Mouse (Mus musculus) hindbrain, embryonic 12.5 days (tissue): ENCODE results near the gene Cnn1. TPM values are rescaled to one million over a fixed set of nuclear protein-coding genes. Genes with fewer than 3 reads are reported as not detected.

Source experiments
- ATAC-seq: fragments of 200-750 bp; cut with Nextera tagmentation; 2 replicates; pipeline ENCODE4 v1.8.0; 2017; ENCODE audit warnings: moderate TSS enrichment; ENCODE audit not compliant: low FRiP score
- H3K27ac ChIP-seq: fragments of 300-500 bp; sonication (generic); 2 replicates; pipeline ENCODE4 v1.5.1; 2016; ENCODE audit warnings: mild to moderate bottlenecking
- H3K27me3 ChIP-seq: fragments of 300-500 bp; sonication (generic); 2 replicates; pipeline ENCODE4 v1.6.1; 2016; ENCODE audit warnings: mild to moderate bottlenecking
- H3K36me3 ChIP-seq: fragments of 300-500 bp; sonication (generic); 2 replicates; pipeline ENCODE4 v1.6.1; 2016; ENCODE audit warnings: mild to moderate bottlenecking
- H3K4me1 ChIP-seq: fragments of 300-500 bp; sonication (generic); 2 replicates; pipeline ENCODE4 v1.6.1; 2016
- H3K4me2 ChIP-seq: fragments of 300-500 bp; sonication (generic); replicated peaks from 2 replicates; pipeline ENCODE4 v1.6.1; 2016; ENCODE audit warnings: mild to moderate bottlenecking
- H3K4me3 ChIP-seq: fragments of 300-500 bp; sonication (generic); 2 replicates; pipeline ENCODE4 v1.5.1; 2016; ENCODE audit warnings: mild to moderate bottlenecking
- H3K9ac ChIP-seq: fragments of 300-500 bp; sonication (generic); 2 replicates; pipeline ENCODE4 v1.6.1; 2016; ENCODE audit warnings: mild to moderate bottlenecking, moderate library complexity
- H3K9me3 ChIP-seq: fragments of 300-500 bp; sonication (generic); replicated peaks from 2 replicates; pipeline ENCODE4 v1.6.1; 2016; ENCODE audit warnings: mild to moderate bottlenecking
- WGBS: fragments of 180-500 bp; shearing (Covaris S2); methylation state at CpG from one replicate; pipeline ENCODE4 v1.1.7; 2016; 5-methylcytosine and 5-hydroxymethylcytosine counted together
- polyA plus RNA-seq: library from polyadenylated mRNA; unstranded; fragments of >200 nt; fragmentation: Nextera tagmentation; extraction: Ambion mirVana; gene quantifications from 2 replicates; pipeline ENCODE4 v1.2.1, GENCODE M21; 2016

Gene Cnn1
- polyA plus RNA-seq, 1 experiment from 2014 or later: 1.9 TPM

DNA sequence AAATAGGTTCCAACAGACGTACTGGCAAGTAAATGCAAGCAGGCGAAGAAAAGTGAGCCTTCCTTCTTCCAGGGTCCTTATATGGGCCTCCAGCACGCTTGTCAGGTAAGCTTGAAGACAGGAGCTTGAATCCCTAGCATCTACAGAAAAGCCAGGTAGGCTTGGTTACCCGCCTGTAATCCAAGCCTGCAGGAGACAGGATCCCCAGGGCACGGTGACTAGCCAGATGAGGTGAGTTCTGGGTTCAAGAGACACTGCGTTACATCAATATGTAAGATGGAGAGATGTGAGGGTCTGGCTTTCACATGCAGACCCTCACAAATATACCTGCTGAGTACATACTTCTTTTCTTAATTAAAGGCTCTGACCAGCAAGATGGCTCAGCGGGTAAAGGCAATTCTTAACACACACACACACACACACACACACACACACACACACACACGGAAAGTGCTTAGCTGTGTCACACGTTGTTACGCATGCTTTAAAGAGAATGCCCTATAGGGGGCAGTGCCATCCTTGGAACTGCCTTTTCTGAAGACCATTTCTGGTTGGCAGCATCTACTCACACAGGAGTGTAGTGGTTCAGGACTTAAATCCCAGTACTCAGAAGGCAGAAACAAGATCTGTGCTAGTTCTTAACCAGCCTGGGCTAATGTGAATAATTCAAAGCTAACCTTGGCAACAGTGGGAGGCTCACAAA lies 18.9 kb downstream of the Cnn1 start:
- peaks cover 21% of the 10 kb centered on the region for H3K4me1 ChIP-seq
- ATAC-seq: no peak
- WGBS: 42% methylated on average over 10 of the region's 10 CpGs
- no peaks in the 10 kb centered on the region for H3K27me3 ChIP-seq
- H3K9ac ChIP-seq: peak overlapping the region; percentile 88; the same call in 1 of the 2 replicates
- no peak overlapping the region for H3K27ac ChIP-seq
- H3K36me3 ChIP-seq: peaks cover 13% of the 10 kb centered on the region
- H3K9me3 ChIP-seq: no peaks in the 10 kb centered on the region
- H3K4me2 ChIP-seq: peak overlapping the region; percentile 84
- peak overlapping the region; percentile 87 for H3K4me3 ChIP-seq

DNA sequence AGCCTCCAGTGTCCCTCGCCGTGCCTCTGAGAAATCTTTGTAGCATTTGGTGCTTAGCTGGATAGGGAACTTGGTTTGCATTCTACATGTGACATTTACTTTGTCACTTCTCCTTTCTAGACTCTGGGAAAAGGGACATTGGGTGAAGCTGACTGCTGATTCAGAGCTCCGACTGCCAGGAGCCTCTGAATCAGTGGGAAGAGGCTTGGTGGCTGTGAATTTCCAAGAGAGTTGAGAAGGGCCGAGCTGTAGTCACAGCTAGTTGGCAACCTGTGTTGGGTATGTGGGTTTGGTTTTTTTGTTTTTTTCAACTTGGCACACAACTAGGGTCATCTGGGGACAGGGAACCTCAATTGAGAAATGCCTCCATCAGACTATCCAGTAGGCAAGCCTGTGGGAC lies 20.5 kb downstream of the Cnn1 start:
- no peak overlapping the region for H3K4me3 ChIP-seq
- WGBS: 94% methylated on average over 4 of the region's 4 CpGs
- H3K4me1 ChIP-seq: peaks cover 20% of the 10 kb centered on the region
- H3K9ac ChIP-seq: no peak overlapping the region
- no peaks in the 10 kb centered on the region for H3K36me3 ChIP-seq
- H3K4me2 ChIP-seq: no peak overlapping the region
- no peak for ATAC-seq
- no peaks in the 10 kb centered on the region for H3K9me3 ChIP-seq
- H3K27me3 ChIP-seq: no peaks in the 10 kb centered on the region
- H3K27ac ChIP-seq: no peak overlapping the region

DNA sequence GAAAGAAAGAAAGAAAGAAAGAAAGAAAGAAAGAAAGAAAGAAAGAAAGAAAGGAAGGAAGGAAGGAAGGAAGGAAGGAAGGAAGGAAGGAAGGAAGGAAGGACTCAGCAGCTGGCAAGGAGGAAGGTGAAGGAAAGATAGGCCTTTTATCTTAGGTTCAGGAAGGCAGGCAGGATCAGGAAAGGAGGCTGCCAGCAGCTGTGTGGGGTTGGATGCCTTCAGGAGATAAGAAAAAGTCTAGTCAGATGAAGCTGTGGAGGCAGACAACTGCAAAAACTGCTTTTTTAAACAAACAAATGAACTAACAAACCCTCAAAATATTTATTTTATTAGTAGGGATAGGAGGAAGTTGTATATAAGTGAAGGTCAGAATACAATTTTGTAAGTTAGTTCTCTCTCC lies 22.5 kb downstream of the Cnn1 start:
- Histone ChIP-seq H3K4me2 (no peak overlapping the region), H3K4me3 (no peak overlapping the region), H3K27me3 (no peaks in the 10 kb centered on the region), H3K9ac (no peak overlapping the region), H3K27ac (no peak overlapping the region), H3K9me3 (no peaks in the 10 kb centered on the region), H3K4me1 (peaks cover 5% of the 10 kb centered on the region), H3K36me3 (no peaks in the 10 kb centered on the region)
- no peak for ATAC-seq

DNA sequence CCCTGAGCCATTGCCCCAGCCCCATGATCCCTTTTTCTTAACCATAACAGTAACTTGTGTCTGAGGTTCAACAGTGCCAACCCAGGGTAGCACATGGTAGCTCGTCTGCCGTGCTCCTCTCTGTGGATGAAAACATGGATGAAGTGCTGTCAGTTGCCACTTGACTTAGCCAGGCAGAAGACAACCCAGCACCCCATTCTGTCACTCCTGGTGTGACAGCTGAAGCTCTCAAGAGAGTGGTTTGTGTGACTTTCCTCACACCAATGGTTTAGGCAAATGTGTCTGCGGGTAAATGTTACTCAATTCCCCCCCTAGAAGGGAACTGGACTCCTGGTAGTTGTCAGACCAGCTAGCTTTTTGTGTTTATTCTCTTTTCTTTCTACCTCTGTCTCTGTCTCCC lies 23.0 kb downstream of the Cnn1 start:
- Histone ChIP-seq H3K4me1 (peaks cover 4% of the 10 kb centered on the region), H3K36me3 (no peaks in the 10 kb centered on the region), H3K27ac (no peak overlapping the region), H3K9ac (no peak overlapping the region), H3K9me3 (no peaks in the 10 kb centered on the region), H3K27me3 (no peaks in the 10 kb centered on the region), H3K4me3 (no peak overlapping the region), H3K4me2 (no peak overlapping the region)
- 72% methylated on average over 3 of the region's 3 CpGs for WGBS
- no peak for ATAC-seq

DNA sequence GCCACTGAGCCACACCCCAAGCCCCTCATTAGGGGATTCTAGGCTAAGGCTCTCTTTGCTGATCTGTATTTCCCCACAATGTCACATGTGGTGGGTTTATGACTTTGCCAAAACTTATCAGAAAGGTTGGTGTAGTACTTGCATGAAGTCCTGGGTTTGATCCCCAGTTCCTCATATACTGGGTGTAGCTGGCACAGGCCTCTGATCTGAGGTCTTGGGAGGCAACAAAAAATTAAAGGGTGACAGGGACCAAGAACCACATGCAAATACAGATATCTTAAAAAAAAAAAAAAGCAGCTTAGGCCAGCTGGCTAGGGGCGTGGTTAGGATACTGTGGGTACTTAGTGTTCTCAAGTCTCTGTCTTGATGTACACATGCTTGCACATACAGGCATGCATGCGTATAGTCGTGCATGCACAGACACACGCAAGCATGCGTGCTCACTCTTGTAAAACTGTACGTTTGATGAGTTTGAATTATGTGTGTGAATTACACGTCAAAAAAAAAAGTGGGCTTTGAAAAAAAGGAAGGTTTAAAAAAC lies 24.1 kb downstream of the Cnn1 start:
- Histone ChIP-seq H3K4me2 (no peak overlapping the region), H3K9ac (no peak overlapping the region), H3K4me1 (no peaks in the 10 kb centered on the region), H3K27ac (no peak overlapping the region), H3K27me3 (no peaks in the 10 kb centered on the region), H3K9me3 (no peaks in the 10 kb centered on the region), H3K36me3 (no peaks in the 10 kb centered on the region), H3K4me3 (no peak overlapping the region)
- ATAC-seq: no peak
- 89% methylated on average over 7 of the region's 7 CpGs for WGBS

DNA sequence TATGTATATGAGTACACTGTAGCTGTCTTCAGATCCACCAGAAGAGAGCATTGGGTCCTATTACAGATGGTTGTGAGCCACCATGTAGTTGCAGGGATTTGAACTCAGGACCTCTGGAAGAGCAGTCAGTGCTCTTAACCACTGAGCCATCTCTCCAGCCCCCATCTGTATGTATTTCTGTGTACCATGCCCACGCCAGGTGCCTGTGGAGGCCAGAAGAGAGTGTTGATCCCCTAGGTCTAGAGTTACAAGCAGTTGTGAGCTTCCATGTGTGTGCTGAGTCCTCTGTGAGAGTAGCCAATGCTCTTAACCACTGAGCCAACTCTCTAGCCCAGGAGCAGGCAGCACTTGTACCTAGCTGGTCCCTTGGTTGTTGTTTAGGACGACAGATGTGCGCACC lies 25.2 kb downstream of the Cnn1 start:
- H3K9me3 ChIP-seq: no peaks in the 10 kb centered on the region
- H3K27me3 ChIP-seq: no peaks in the 10 kb centered on the region
- 88% methylated on average over 3 of the region's 3 CpGs for WGBS
- H3K9ac ChIP-seq: no peak overlapping the region
- no peak overlapping the region for H3K4me2 ChIP-seq
- no peaks in the 10 kb centered on the region for H3K4me1 ChIP-seq
- ATAC-seq: no peak
- H3K4me3 ChIP-seq: no peak overlapping the region
- no peaks in the 10 kb centered on the region for H3K36me3 ChIP-seq
- H3K27ac ChIP-seq: no peak overlapping the region

DNA sequence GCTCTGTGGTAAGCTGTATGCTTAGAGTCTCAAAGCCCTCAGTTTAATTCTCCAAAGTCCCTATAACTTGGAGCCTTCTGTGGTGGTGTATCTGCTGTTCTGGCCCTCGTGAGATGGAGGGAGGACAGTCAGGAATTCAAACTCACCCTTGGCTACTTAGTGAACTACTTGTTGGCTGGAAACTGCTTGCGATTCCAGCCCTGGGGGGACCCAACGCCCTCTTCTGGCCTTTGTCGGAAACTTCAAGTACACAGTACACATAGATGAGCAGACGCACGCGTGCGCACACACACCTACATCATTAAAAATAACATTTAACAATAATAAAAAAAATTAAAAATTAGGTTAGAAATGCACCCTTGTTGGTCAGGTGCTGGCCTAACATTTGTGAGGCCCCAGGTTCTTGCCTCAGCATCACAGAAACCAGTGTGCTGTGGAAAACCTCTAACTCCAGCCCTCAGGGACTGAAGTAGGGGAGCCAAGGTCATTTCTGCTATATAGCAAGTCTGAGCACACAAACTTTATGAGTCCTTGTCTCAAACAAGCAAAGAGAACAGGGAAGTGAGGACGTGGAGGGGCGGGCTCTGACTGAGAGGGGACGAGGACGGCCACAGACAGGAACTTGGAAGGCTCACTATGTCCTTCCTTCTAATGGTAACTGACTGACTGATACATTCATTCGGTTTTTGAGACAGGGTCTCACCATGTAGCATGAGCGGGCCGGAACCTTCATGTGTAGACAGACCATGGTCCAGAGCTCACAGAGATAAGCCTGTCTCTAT lies 26.4 kb downstream of the Cnn1 start:
- H3K4me1 ChIP-seq: no peaks in the 10 kb centered on the region
- no peak overlapping the region for H3K9ac ChIP-seq
- no peak overlapping the region for H3K4me3 ChIP-seq
- H3K27ac ChIP-seq: no peak overlapping the region
- ATAC-seq: no peak
- no peak overlapping the region for H3K4me2 ChIP-seq
- WGBS: 92% methylated on average over 15 of the region's 15 CpGs
- H3K9me3 ChIP-seq: no peaks in the 10 kb centered on the region
- H3K27me3 ChIP-seq: peaks cover 2% of the 10 kb centered on the region
- no peaks in the 10 kb centered on the region for H3K36me3 ChIP-seq

DNA sequence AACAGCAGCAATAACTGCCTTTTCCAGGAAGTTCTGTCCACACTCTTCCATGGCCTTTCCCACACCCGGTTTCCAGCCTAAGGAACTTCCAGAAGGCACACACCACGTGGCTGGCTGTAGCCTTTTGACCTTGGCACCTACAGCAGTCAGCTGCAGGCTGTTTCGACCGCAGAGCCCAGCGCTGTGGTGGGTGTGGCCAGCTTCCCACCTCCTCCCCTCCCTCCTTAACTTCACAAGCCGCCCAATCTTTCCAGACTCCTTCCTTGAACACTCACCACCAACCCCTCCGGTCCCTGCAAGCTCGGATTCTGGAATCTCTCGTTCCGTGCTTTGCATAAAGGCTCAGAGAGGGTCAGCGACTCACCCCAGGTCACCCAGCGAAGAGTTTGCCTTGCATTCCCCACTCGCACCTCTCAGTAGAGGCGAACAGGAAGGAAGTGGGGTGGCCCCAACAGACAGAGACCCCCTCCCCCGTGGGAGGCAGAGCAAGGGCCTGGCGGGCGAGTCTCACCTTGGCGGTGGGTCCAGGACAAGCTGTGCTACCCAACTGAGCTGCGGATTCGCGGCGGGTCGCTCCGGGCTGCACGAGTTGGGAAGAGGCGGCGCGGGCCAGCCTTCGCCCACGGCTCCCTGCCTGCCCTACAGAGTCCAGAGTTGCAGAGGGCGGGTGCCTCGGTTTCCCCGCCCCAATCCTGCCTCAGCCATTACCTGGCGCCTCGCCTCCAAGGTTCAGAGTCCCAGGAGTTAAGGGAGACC lies 32.4 kb downstream of the Cnn1 start:
- Histone ChIP-seq H3K9me3 (no peaks in the 10 kb centered on the region), H3K4me2 (peak overlapping the region; percentile 45), H3K36me3 (no peaks in the 10 kb centered on the region), H3K9ac (peak overlapping the region; percentile 45; the same call in 1 of the 2 replicates), H3K4me3 (peak overlapping the region; percentile 21), H3K4me1 (peaks cover 5% of the 10 kb centered on the region; the same call in 1 of the 2 replicates), H3K27ac (no peak overlapping the region), H3K27me3 (peaks cover 42% of the 10 kb centered on the region)
- no peak for ATAC-seq
- WGBS: 2% methylated on average over 35 of the region's 35 CpGs

DNA sequence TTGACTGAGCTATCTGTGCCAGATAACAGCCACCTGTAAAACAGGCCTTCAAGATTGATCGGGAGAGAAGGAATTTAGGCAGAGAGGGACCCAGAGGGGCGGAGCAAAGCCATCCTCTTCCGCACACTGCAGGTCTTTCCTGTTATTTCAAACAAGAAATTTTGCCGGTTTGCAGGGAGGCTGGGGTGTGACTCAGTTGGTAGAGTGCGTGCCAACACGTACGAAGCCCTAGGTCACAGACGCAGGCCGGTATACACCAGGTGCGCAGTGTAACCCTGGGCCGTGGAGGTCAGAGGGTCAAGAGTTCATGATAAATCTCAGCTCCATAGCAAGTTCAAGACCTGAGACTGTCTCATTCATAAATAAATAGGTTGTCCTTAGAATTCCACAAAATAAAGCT lies 33.2 kb downstream of the Cnn1 start:
- H3K4me3 ChIP-seq: no peak overlapping the region
- H3K9ac ChIP-seq: no peak overlapping the region
- no peaks in the 10 kb centered on the region for H3K36me3 ChIP-seq
- ATAC-seq: no peak
- 42% methylated on average over 11 of the region's 11 CpGs for WGBS
- no peak overlapping the region for H3K27ac ChIP-seq
- H3K4me1 ChIP-seq: peaks cover 8% of the 10 kb centered on the region
- no peaks in the 10 kb centered on the region for H3K9me3 ChIP-seq
- peak overlapping the region; percentile 45 for H3K4me2 ChIP-seq
- H3K27me3 ChIP-seq: peaks cover 47% of the 10 kb centered on the region

DNA sequence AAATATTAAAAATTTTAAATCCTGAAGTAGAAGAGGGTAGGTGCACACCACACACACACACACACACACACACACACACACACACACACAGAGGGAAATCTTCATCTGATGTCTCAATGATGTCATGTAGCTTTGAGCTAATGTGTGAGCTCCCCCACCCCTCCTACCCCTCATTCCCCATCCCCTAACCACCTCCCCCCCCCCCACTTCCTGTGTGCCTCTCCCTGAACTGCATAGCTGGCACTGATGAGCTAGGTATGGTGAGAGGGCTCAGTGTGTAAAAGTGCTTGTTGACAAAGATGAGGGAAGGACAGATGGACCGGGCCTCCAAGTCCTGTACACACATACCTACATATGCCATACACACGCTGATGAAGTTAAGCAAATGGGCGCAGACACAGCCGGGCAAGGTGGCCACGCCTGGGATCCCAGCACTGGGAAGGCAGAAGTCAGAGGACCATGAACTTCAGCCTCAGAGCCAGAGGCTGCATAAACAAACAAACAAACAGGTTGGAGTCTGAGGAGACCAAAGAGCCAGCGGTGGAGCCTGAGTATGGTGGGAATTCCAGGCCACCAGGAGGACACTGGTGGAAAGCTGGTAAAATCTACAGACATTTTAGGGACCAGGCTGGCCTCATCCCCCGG lies 35.4 kb downstream of the Cnn1 start:
- H3K9ac ChIP-seq: no peak overlapping the region
- no peak overlapping the region for H3K4me3 ChIP-seq
- no peak overlapping the region for H3K27ac ChIP-seq
- 85% methylated on average over 7 of the region's 7 CpGs for WGBS
- H3K4me1 ChIP-seq: peaks cover 10% of the 10 kb centered on the region
- no peak for ATAC-seq
- no peaks in the 10 kb centered on the region for H3K9me3 ChIP-seq
- no peak overlapping the region for H3K4me2 ChIP-seq
- H3K27me3 ChIP-seq: peaks cover 47% of the 10 kb centered on the region
- no peaks in the 10 kb centered on the region for H3K36me3 ChIP-seq

DNA sequence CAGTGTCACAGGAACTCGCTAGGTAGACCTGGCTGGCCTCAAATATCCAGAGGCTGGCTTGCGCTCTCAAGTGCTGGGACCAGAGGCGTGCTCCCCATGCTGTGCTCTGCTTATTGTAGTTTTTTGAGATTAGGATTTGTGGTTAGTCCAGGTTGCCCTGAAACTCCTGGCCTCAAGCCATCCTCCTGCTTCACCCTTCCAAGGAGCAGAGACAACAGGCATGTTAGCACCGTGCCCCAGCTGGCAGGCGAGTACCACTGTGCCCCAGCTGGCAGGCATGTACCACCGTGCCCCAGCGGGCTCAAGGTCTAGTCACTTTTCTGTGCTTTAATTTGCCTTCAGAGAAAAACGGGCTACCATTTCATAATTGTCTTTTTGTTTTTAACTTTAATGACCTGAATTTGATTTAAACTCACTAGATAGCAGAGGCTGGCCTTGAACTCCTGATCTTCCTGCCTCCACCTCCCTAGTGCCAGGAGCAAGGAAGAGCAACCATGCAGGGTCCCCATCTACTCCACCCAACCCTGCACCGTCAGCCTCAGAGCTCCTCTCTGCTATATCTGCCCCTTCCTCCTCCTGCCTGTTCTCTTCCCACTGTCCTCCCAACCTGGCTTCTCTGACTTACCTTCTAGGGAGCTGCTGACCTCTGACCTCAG lies 36.1 kb downstream of the Cnn1 start:
- H3K4me2 ChIP-seq: no peak overlapping the region
- peaks cover 10% of the 10 kb centered on the region for H3K4me1 ChIP-seq
- WGBS: 80% methylated on average over 9 of the region's 9 CpGs
- H3K9ac ChIP-seq: no peak overlapping the region
- H3K36me3 ChIP-seq: no peaks in the 10 kb centered on the region
- no peaks in the 10 kb centered on the region for H3K9me3 ChIP-seq
- no peak overlapping the region for H3K4me3 ChIP-seq
- ATAC-seq: no peak
- peaks cover 47% of the 10 kb centered on the region for H3K27me3 ChIP-seq
- H3K27ac ChIP-seq: no peak overlapping the region
